Mouse (Mus musculus) spleen, adult 2 months (tissue): ENCODE measurements around the gene Zfr.

Experiments used
- CTCF ChIP-seq: fragments of 200-500 bp; IDR thresholded peaks from 2 replicates; pipeline ENCODE4 v1.5.1; 2011; ENCODE audit warnings: mild to moderate bottlenecking, inconsistent platforms; ENCODE audit not compliant: insufficient read depth, insufficient read length, insufficient replicate concordance; ENCODE audit errors: extremely low read depth
- POLR2A ChIP-seq: fragments of 200-500 bp; IDR thresholded peaks from 2 replicates; pipeline ENCODE4 v1.6.1; 2011; ENCODE audit warnings: low read depth, low read length, inconsistent platforms

GRCm38 (mm10) chr15:12197361-12197760 lies 79.7 kb downstream of the Zfr start:
- TF ChIP-seq CTCF (no peak), POLR2A (no peak)
